Mouse (Mus musculus) kidney, postnatal 14 days (tissue): ENCODE measurements at regions not wholly inside any gene's neighbourhood (a gene's known extent, or its start where the extent isn't known, plus 50 kb on each side); places are given as distances from the start of the nearest gene placed in this dataset.

Experiments used
- DNase-seq: peaks from one replicate; pipeline ENCODE4 v3.0.0; 2022; ENCODE audit warnings: mixed read lengths

GRCm38 (mm10) chr12:107855547-107855946 is 147.9 kb downstream of the Bcl11b start:
- no peak for DNase-seq

- peak; percentile 19 for DNase-seq
Measured at GRCm38 (mm10) chr12:107856421-107857043, 146.9 kb downstream of the Bcl11b start.

GRCm38 (mm10) chr12:107858536-107859280 is 144.7 kb downstream of the Bcl11b start:
- DNase-seq: no peak

GRCm38 (mm10) chr12:107859750-107860149 is 143.7 kb downstream of the Bcl11b start:
- no peak for DNase-seq

- DNase-seq: no peak
Measured at GRCm38 (mm10) chr12:107860358-107860757, 143.0 kb downstream of the Bcl11b start.
